Mouse (Mus musculus) right cerebral cortex, adult 18-20 months (tissue): ENCODE measurements around the gene Zfp651.

ENCODE experiments used
- DNase-seq: peaks from one replicate; pipeline ENCODE4 v3.0.0; 2022; ENCODE audit warnings: mixed read lengths

The Zfp651 gene

DNA sequence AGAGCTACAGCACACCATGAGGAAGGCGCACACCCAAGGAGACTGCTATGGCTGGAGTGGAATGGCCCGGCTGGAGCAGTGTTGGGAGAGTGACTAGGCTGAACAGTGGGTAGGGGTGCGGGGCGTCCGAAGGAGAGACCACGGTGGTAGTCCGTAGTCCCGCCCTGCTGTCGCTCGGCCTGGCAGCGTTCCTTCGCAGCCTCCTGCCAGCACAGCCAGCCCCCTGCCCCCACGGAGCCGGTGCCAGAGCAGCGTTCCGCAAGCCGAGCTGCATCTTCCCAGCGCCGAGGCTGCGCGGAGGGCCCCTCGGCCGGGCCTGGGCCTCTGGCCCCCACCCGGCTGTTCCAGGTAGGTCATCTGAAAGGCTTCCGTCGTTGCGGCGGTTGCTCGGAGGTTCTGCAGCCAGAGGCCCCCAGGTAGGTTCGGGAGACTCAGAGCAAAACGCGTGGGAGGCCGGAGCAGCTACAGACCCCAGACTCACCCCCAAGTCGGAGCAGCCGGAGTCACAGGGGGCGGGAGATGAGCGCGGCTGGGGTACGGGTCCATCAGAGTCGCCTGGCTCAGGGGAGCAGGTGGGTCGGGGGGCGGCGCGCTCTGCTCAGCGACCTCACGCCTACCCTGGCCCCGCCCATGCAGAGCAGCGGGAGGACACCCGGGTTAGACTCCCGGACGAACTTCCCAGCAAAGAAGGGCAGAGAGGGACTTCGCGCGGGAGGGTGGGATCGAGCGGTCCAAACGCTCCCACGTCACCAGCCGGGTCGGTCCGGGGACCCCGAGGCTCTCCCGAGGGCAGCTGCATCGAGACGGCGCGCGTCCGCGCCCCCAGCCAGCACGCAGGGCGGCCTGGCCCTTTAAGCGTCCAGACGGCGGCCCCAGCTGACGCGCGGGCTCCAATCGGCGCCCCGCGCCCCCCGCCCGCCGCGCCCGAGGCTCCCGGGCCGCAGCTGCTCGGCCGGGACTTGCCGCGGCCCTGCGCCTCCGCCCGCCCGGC is at the start of gene Zfp651:
Gene Zfp651, plus strand, starts transcription at position 240 of the 991 bp plus-strand sequence.
- DNase-seq: peak; percentile 76

GRCm38 (mm10) chr9:121709898-121710583 is 49.1 kb upstream of the Zfp651 start, which contains the start of gene Ss18l2:
Gene Ss18l2 (plus strand): TSS chr9:121710329.
- DNase-seq: peak; percentile 98

GRCm38 (mm10) chr9:121710584-121710975 is 48.5 kb upstream of the Zfp651 start:
- no peak for DNase-seq

DNA sequence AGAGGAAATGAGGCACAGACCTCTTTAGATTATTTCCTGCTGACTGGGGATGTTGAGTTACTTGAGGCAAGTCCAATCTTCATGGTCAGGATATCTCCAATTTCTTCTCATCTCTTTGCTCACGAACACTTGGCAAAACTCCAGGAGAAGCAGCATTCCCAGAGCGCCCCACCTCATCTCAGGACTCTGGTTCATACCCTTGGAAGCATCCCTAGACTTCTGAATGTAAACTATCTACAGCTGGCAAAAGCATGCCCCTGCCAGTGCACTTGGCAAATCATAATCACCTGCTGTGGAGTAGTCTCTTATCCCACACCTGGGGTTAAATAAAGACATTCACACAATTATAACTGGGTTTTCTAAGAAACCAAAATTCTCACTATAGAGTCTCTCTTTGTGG is 42.1 kb upstream of the Zfp651 start:
- no peak for DNase-seq

GRCm38 (mm10) chr9:121718070-121718705 is 40.9 kb upstream of the Zfp651 start:
- DNase-seq: no peak

DNA sequence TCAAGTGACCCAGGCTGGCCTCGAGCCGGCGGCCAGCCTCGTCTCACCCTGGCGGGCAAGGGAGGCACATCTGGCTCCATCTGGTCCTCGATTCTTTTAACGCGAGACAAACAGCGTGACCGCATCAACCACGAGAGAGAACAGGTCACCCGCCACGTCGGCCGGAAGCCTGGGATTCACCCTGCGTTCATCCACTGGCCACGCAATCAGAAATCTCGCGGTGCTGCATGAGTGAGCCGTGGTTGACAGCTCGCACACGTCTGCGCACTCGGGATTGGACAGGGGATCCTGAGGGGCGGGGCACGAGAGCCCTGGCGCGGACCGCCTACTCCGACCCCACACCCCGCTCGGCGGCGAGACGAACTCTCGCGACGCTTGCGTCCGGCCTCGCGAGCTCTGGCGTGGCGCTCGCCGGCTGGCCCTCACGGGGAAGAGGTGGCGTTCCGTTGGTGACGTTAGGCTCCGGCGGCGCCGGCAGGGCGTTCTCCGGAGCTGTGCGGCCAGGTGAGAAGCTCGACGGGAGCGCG is 40.3 kb upstream of the Zfp651 start, which contains the start of gene Nktr:
Gene Nktr, plus strand, starts transcription at position 378 of the 527 bp plus-strand sequence.
- DNase-seq: peak; percentile 99

- no peak for DNase-seq
Measured at GRCm38 (mm10) chr9:121719347-121720331, 39.5 kb upstream of the Zfp651 start.

DNA sequence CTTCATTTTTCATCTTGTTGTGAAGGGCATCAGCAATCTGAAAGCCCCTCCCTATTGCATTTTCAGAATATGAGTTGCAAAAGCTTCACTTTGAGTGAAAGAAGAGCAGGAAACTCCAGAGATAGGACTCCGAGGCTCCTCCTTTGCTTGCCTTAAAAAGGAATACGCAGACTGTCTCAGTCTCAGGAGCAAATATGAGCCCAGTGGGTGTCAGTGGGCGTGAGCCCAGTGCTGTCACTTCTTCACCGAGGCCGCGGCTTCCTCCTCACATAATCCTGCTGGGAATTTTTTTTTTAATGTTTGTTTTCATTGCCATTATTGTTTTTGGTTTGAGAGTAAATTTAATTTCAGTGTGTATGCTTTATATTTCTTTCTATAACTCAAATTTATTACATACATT is 18.6 kb upstream of the Zfp651 start:
- DNase-seq: no peak

DNA sequence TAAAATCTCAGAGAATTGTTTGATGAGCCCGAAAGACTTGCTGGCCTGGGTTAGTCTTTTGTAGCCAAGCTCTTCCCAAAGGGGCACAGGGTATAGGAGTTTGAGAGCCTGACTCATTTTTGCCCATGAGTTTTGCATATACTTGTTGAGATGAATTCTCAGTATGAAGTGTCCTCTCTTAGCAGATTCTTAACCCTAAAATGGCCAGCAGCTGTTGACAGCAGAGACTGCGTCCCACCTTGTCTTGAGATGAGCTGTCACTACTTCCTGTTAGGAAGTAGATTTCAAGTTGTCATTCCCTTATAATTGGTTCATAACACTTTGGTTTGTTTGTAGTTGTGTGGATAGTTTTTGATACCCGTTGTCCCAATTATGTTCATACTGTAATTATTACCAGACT is 18.0 kb upstream of the Zfp651 start:
- no peak for DNase-seq

- no peak for DNase-seq
Measured at GRCm38 (mm10) chr9:121744051-121744450, 15.1 kb upstream of the Zfp651 start.

GRCm38 (mm10) chr9:121752774-121753173 is 6.4 kb upstream of the Zfp651 start:
- DNase-seq: peak; percentile 82

GRCm38 (mm10) chr9:121754624-121755023 is 4.5 kb upstream of the Zfp651 start:
- no peak for DNase-seq

DNA sequence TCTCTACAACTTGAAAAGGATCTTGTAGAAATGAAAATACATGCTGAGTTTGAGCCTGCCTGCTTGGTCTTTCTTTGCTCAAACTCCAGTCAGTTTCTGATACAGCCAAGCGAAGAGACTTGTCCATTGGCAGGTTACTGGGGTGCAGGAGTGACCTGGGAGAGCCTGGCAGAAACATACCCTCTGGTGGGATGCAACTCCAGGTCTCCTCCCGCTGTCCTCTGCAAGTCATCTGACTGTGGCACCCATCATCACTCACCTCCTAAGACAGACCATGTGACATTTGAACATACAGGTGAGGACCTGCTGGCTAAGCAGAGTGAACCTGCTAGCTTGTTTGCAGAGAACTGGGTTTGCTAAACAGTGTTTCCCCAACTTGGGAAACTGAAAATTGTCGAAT is 2.3 kb upstream of the Zfp651 start:
- no peak for DNase-seq

- no peak for DNase-seq
Measured at GRCm38 (mm10) chr9:121757432-121757831, 1.7 kb upstream of the Zfp651 start.

GRCm38 (mm10) chr9:121757835-121758814 is 1.0 kb upstream of the Zfp651 start:
- no peak for DNase-seq

- peak; percentile 61 for DNase-seq
Measured at GRCm38 (mm10) chr9:121760271-121761090, 1.4 kb downstream of the Zfp651 start.

DNA sequence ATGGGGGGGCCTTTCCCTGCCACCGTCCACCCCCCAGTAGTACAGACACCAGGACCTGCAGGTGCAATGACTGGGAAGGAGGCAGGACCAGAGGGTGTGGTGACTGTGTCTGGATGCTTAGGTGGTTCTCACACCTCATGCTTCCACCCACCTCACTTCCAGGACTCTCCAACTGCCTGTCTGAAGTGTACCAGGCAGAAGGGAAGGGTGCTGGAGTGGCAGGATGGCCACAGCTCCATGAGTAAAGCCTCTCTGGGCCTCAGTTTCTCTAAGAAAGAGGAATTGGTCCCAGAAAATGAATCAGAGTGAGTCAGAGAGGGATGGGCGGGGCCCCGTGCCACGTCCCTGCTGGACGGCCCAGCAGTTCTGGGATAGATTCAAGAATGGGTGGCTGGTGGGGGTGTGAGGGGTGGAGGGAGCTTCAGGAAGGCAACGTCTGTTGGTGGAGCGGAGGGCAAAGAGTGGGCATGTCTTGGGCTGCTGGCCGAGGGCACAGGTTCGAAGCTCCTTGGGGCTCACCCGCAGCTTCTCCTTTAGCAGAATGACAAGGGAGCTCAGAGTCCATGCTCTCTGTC is 2.0 kb downstream of the Zfp651 start:
- no peak for DNase-seq

GRCm38 (mm10) chr9:121761787-121762186 is 2.7 kb downstream of the Zfp651 start:
- no peak for DNase-seq

- no peak for DNase-seq
Measured at GRCm38 (mm10) chr9:121762248-121762647, 3.1 kb downstream of the Zfp651 start.
